Mouse (Mus musculus) liver, embryonic 15.5 days (tissue): Measurements from ENCODE around the gene Map7. TPM values are rescaled to one million over a fixed set of nuclear protein-coding genes. Genes with fewer than 3 reads are reported as not detected.

Experiments used
- ATAC-seq: fragments of 200-750 bp; cut with Nextera tagmentation; 2 replicates; pipeline ENCODE4 v1.8.0; 2017; ENCODE audit warnings: moderate number of reproducible peaks, mild to moderate bottlenecking, moderate library complexity; ENCODE audit not compliant: insufficient read depth
- H3K27ac ChIP-seq: fragments of 300-500 bp; sonication (generic); replicated peaks from 2 replicates; pipeline ENCODE4 v1.5.1; 2015; ENCODE audit warnings: mild to moderate bottlenecking, inconsistent platforms
- H3K27me3 ChIP-seq: fragments of 300-500 bp; sonication (generic); 2 replicates; pipeline ENCODE4 v1.6.1; 2015; ENCODE audit warnings: mild to moderate bottlenecking, inconsistent platforms
- H3K36me3 ChIP-seq: fragments of 300-500 bp; sonication (generic); replicated peaks from 2 replicates; pipeline ENCODE4 v1.6.1; 2015; ENCODE audit warnings: moderate library complexity, mild to moderate bottlenecking, inconsistent platforms
- H3K4me1 ChIP-seq: fragments of 300-500 bp; sonication (generic); replicated peaks from 2 replicates; pipeline ENCODE4 v1.6.1; 2015; ENCODE audit warnings: inconsistent platforms
- H3K4me2 ChIP-seq: fragments of 300-500 bp; sonication (generic); 2 replicates; pipeline ENCODE4 v1.6.1; 2015; ENCODE audit warnings: moderate library complexity, mild to moderate bottlenecking, inconsistent platforms
- H3K4me3 ChIP-seq: fragments of 300-500 bp; sonication (generic); replicated peaks from 2 replicates; pipeline ENCODE4 v1.5.1; 2015; ENCODE audit warnings: mild to moderate bottlenecking, inconsistent platforms
- H3K9ac ChIP-seq: fragments of 300-500 bp; sonication (generic); 2 replicates; pipeline ENCODE4 v1.6.1; 2015; ENCODE audit warnings: moderate library complexity, mild to moderate bottlenecking, inconsistent platforms
- H3K9me3 ChIP-seq: fragments of 300-500 bp; sonication (generic); replicated peaks from 2 replicates; pipeline ENCODE4 v1.6.1; 2016; ENCODE audit warnings: inconsistent platforms
- WGBS: fragments of 180-500 bp; shearing (Covaris S2); methylation state at CpG from one replicate; pipeline ENCODE4 v1.1.7; 2015; ENCODE audit warnings: mixed read lengths; ENCODE audit not compliant: insufficient replicate concordance; 5-methylcytosine and 5-hydroxymethylcytosine counted together
- polyA plus RNA-seq: library from polyadenylated mRNA; unstranded; fragments of >200 nt; fragmentation: Nextera tagmentation; extraction: Ambion mirVana; gene quantifications from 2 replicates; pipeline ENCODE4 v1.2.1, GENCODE M21; 2015

Map7 gene
- polyA plus RNA-seq, 1 experiment from 2014 or later = 3.7 TPM

DNA sequence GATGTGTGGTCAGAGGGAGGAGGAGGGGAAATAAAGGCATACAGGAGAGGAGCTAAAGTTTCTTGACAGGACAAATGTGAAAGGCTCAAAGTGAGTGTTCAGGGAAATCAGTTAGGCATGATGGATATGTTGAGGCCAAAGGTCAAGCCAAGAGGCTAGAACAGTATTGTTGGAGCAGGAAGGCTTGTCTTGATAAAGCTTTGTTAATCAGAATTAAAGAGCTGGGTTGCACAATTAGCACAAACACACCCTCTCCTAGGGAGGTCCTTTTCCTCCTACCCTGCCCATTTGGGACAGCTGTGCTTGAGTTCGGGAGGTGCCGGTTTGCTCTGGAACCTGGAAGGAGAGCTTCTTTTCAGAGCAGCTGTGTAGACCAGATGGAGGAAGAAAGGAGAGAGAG lies 5.2 kb downstream of the Map7 start:
- no peak overlapping the region for H3K27ac ChIP-seq
- 64% methylated on average over 2 of the region's 2 CpGs for WGBS
- H3K9ac ChIP-seq = no peak overlapping the region
- peaks cover 22% of the 10 kb centered on the region for H3K4me1 ChIP-seq
- peaks cover 24% of the 10 kb centered on the region for H3K27me3 ChIP-seq
- H3K9me3 ChIP-seq = no peaks in the 10 kb centered on the region
- no peak overlapping the region for H3K4me3 ChIP-seq
- no peak overlapping the region for H3K4me2 ChIP-seq
- H3K36me3 ChIP-seq = no peaks in the 10 kb centered on the region
- ATAC-seq = no peak

DNA sequence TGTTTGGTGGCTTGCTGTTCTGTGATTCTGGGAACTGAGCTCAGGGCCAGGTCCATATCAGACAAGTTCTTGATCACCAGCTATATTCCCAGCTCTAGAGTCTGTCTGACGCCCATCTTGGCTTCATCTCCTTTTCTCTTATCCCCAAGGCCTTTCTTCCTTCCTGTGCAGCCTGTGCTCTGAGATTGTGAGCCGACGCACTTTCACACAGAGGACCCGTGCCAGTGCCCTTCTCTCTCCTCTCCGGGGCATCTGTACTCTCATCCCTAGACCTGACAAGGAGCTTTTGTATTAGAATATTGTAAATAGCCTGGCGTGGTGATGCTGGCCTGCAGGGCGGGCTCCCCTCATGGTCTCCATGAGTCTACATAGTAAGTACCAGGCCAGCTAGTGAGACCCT lies 7.1 kb downstream of the Map7 start:
- no peak overlapping the region for H3K4me3 ChIP-seq
- no peaks in the 10 kb centered on the region for H3K9me3 ChIP-seq
- H3K36me3 ChIP-seq = no peaks in the 10 kb centered on the region
- H3K27me3 ChIP-seq = peaks cover 5% of the 10 kb centered on the region
- WGBS = 24% methylated on average over 7 of the region's 7 CpGs
- H3K4me2 ChIP-seq = no peak overlapping the region
- no peak overlapping the region for H3K27ac ChIP-seq
- no peak overlapping the region for H3K9ac ChIP-seq
- ATAC-seq = no peak
- peaks cover 6% of the 10 kb centered on the region; the same call in 1 of the 2 replicates for H3K4me1 ChIP-seq

DNA sequence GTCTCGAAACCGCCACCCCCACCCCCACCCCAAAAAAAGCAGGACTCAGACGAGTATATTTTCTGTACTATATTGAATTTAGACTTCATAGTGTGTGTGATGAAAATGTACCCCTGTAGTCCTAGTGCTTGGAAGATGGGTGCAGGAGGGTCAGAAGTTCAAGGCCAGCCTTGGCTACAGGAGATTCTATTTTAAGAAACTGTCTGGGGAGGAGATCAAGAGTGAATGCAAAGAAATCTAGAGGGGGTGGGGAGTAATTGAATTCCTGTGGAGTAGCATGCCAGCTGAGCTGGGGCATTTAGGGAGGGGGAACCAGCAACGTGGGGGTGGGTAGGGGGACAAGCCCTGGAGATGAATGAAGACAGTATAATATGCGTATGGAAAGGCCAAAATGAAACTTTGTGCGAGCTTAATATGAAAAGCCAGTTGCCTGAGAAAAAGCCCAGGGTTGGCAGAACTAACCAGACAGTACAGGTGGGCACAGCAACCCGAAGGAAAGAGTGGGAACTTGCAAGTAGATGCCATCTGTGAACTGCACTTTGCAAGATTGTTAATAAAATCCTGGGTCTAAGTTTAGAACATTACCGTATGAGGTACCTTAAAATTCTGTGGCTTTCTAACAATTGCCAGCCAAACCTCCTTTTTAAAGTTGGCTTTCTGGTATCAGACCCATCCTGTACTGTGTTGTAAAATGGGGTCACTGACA lies 8.9 kb downstream of the Map7 start:
- H3K9me3 ChIP-seq = no peaks in the 10 kb centered on the region
- H3K27me3 ChIP-seq = no peaks in the 10 kb centered on the region
- no peak overlapping the region for H3K4me3 ChIP-seq
- 73% methylated on average over 8 of the region's 8 CpGs for WGBS
- no peak overlapping the region for H3K4me2 ChIP-seq
- no peak overlapping the region for H3K27ac ChIP-seq
- H3K36me3 ChIP-seq = no peaks in the 10 kb centered on the region
- no peak overlapping the region for H3K9ac ChIP-seq
- peaks cover 15% of the 10 kb centered on the region; the same call in 1 of the 2 replicates for H3K4me1 ChIP-seq
- ATAC-seq = no peak

DNA sequence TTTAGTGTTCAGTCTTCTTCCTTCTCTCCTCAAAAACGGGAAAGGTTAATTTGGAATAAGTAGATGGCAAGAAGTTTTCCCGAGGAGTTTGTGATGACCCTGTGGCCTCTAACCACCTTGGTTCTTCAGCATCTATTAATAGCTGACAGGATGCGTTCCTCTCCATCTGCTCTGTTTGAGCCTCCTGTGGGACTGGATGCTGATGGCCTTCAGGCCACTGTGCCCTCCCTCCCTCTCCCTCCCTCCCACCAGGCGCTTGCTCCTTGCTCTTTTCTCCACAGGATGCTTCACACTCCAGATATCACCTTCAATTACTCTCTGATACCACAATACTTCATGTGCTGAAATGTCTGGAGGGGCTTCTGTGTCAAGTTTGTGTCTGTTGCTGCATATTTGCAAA lies 10.5 kb downstream of the Map7 start:
- no peak overlapping the region for H3K4me2 ChIP-seq
- no peak overlapping the region for H3K9ac ChIP-seq
- 44% methylated on average over 4 of the region's 4 CpGs for WGBS

DNA sequence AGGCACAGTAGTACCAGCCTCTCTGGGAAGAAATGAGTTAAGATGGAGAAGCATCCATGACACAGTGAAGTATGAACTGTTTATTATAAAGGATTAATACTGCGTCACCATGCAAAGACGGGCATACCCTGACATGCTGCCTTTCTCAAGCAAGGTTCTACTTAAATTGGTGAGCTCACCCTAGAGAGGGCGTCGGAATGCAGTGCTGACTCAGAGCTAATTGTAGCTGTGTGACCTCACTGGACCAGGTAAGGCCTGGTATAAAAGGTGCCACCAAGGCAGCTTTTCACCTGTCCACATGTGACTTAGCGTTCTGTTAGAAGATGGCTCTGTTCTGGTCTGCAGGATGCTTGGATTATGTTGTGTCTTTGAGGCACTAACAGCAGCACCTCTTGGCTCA lies 11.0 kb downstream of the Map7 start:
- H3K4me2 ChIP-seq = no peak overlapping the region
- no peaks in the 10 kb centered on the region for H3K27me3 ChIP-seq
- no peaks in the 10 kb centered on the region for H3K36me3 ChIP-seq
- no peak overlapping the region for H3K27ac ChIP-seq
- no peak overlapping the region for H3K4me3 ChIP-seq
- peaks cover 15% of the 10 kb centered on the region; the same call in 1 of the 2 replicates for H3K4me1 ChIP-seq
- no peak for ATAC-seq
- no peak overlapping the region for H3K9ac ChIP-seq
- H3K9me3 ChIP-seq = no peaks in the 10 kb centered on the region
- WGBS = 74% methylated on average over 5 of the region's 5 CpGs

More for the DNA sequence above, 10.5 kb downstream of the Map7 start:
- no peaks in the 10 kb centered on the region for H3K27me3 ChIP-seq
- H3K27ac ChIP-seq = no peak overlapping the region
- H3K9me3 ChIP-seq = no peaks in the 10 kb centered on the region
- no peak for ATAC-seq
- H3K4me3 ChIP-seq = no peak overlapping the region
- H3K36me3 ChIP-seq = no peaks in the 10 kb centered on the region
- H3K4me1 ChIP-seq = peaks cover 15% of the 10 kb centered on the region; the same call in 1 of the 2 replicates

DNA sequence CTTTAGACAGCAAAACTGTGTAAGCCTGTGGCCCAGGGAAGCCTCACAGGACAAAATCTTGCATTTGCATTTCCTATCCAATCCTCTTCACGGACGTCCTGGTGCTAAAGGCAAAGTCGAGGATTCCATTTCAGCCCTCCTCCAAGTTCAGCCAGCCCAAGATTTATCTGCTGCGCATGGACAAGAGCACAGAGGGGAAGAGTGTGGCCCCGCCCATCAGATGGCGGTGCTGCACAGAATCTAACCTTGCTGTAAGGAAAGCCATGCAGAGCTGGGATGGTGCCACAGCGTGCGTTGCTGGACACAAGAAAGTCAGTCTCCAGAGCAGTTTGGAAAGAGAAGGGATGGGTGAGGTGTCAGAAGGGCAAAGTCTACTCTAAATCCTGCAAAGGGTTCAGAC lies 12.6 kb downstream of the Map7 start:
- Histone ChIP-seq H3K9ac (no peak overlapping the region), H3K9me3 (no peaks in the 10 kb centered on the region), H3K36me3 (no peaks in the 10 kb centered on the region), H3K4me1 (peaks cover 9% of the 10 kb centered on the region; the same call in 1 of the 2 replicates), H3K27ac (no peak overlapping the region), H3K4me3 (no peak overlapping the region), H3K27me3 (no peaks in the 10 kb centered on the region), H3K4me2 (no peak overlapping the region)
- 38% methylated on average over 8 of the region's 8 CpGs for WGBS
- no peak for ATAC-seq

DNA sequence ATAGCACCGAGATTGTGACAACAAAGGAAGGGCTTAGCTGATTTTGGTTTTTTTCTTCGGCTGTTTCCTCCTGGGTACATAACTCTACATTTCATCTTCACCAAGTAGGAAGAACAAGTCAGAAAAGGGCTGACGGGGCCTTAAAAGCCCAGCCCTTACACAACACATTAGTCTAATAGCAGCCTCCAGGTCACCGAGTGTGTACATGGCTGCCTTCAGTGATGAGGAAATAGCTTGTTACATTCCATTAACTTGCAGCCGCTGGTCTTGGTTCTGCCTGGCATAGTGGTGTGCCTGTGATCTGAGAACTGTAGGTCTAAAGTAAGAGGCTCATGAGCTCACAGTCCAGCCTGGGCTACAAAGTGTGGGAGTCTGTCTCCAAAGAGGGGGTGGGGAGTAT lies 16.5 kb downstream of the Map7 start:
- WGBS = 69% methylated on average over 5 of the region's 5 CpGs
- H3K27me3 ChIP-seq = no peaks in the 10 kb centered on the region
- no peak overlapping the region for H3K27ac ChIP-seq
- no peaks in the 10 kb centered on the region for H3K36me3 ChIP-seq
- no peak overlapping the region for H3K9ac ChIP-seq
- no peak overlapping the region for H3K4me2 ChIP-seq
- H3K9me3 ChIP-seq = no peaks in the 10 kb centered on the region
- no peak overlapping the region for H3K4me3 ChIP-seq
- peaks cover 22% of the 10 kb centered on the region for H3K4me1 ChIP-seq
- ATAC-seq = no peak

DNA sequence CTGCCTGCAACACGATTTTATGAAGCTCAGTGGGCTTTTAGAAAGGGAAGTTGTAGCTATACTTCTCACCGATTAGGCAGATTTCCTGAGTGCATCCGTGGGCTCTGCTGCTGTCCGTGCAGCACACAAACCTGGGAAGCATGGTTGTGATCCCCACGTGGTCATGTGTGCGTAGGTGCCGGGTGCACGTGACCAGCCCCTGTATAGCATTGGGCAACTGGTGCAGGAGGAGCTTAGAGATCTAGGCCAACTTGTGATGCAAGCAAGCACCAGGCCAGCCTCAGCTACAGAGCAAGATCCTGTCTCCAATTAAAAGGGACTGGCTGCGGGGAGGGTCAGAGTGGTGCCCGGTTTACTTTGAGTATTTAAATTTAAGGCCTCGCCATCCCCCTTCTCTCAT lies 18.5 kb downstream of the Map7 start:
- Histone ChIP-seq H3K27me3 (no peaks in the 10 kb centered on the region), H3K4me3 (no peak overlapping the region), H3K27ac (no peak overlapping the region), H3K36me3 (no peaks in the 10 kb centered on the region), H3K9ac (no peak overlapping the region), H3K9me3 (no peaks in the 10 kb centered on the region), H3K4me1 (peaks cover 24% of the 10 kb centered on the region), H3K4me2 (peak overlapping the region; percentile 21; the same call in 1 of the 2 replicates)
- peak; percentile 49; the same call in 1 of the 2 replicates for ATAC-seq
- WGBS = 24% methylated on average over 11 of the region's 11 CpGs

DNA sequence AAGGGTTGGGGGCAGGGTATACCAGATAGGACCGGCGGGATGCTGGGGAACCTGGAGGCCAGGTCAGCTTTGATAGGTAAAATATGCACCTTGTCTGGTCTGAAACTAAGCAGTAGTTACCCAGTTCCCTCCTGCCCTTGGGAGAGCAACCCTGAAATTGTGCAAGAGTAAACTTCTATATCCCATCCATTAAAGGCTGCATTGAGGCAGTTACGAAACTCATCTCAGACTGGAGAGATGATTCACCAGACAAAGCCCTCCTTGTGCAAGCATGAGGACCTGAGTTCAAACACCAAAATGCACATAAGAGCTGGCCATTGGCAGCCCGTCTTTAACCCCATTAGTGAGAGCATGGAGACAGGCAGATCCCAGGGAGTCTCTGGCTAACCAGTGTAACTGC lies 19.2 kb downstream of the Map7 start:
- ATAC-seq = no peak; the same call in 1 of the 2 replicates
- 0 out of 2 replicates have a peak overlapping the region, but pooled peaks have one; percentile 41 for H3K27ac ChIP-seq
- WGBS = 58% methylated on average over 4 of the region's 4 CpGs
- no peak overlapping the region for H3K9ac ChIP-seq
- H3K4me2 ChIP-seq = no peak overlapping the region
- no peaks in the 10 kb centered on the region for H3K36me3 ChIP-seq
- peaks cover 24% of the 10 kb centered on the region for H3K4me1 ChIP-seq
- no peaks in the 10 kb centered on the region for H3K9me3 ChIP-seq
- no peaks in the 10 kb centered on the region for H3K27me3 ChIP-seq
- no peak overlapping the region for H3K4me3 ChIP-seq

DNA sequence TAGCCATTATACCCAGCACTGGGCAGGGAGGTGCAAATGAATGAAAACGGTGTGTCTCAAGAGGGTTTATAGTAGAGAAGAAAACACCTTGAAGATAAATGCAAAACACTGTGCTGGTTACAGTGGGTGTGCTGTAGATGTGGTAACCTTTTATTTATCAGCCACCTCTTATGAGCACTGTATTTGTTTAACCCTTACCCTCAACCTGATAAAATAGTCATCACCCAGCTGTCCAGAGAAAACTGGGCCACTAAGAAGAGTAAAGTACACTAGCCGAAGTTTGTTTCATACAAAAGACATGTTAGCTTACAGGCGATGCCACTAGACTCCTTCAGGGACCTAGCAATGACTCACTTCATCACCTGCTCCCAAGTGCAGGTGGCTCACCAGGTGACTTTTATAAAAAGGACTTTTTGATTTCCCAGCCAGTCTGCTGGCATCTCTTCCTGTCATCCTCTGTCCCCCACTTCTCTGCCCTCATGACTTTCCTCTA lies 21.0 kb downstream of the Map7 start:
- WGBS = 71% methylated on average over 3 of the region's 3 CpGs
- Histone ChIP-seq H3K27me3 (no peaks in the 10 kb centered on the region), H3K4me2 (peak overlapping the region; percentile 5; the same call in 1 of the 2 replicates), H3K4me3 (no peak overlapping the region), H3K4me1 (peaks cover 24% of the 10 kb centered on the region), H3K9me3 (no peaks in the 10 kb centered on the region), H3K27ac (peak overlapping the region; percentile 46; the same call in 1 of the 2 replicates), H3K36me3 (no peaks in the 10 kb centered on the region), H3K9ac (no peak overlapping the region)
- ATAC-seq = peak; percentile 38; the same call in 1 of the 2 replicates

DNA sequence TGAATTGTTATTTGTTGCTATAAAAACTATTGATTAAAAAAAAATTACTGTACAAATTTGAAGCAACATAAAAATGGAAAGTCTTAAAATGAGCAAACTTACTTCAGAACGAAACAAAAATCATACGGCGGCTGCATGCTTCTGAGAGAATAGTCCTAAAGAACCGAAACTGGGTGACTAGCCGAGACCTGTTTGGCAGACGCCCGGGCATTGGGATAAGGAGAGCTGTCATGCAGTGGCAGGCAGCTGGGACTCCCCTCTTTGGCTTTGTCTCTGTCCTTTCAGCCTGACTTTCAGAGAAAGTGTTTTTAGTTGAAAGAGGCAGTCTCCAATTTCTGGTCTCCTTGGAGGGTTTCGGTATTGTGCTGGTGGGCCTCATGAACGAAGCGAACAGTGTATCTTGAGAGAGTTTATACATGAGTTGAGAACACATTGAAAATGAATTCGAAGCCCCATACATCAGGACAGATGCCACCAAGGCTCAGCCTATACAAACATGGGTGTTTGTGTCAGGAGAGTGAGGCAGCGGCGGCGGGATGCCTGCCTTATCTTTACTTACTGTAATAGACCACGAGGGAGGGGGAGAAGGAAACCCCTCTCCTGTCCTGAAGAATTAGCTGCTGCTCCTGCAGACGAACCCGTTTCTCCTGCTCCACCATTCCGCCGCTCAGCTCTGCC lies 21.8 kb downstream of the Map7 start:
- Histone ChIP-seq H3K4me3 (0 out of 2 replicates have a peak overlapping the region, but pooled peaks have one; percentile 2), H3K36me3 (no peaks in the 10 kb centered on the region), H3K4me1 (peaks cover 24% of the 10 kb centered on the region), H3K9me3 (no peaks in the 10 kb centered on the region), H3K27me3 (no peaks in the 10 kb centered on the region), H3K27ac (no peak overlapping the region), H3K4me2 (peak overlapping the region; percentile 50), H3K9ac (no peak overlapping the region)
- 26% methylated on average over 19 of the region's 19 CpGs for WGBS
- ATAC-seq = no peak
